Mouse (Mus musculus): ENCODE measurements at regions not wholly inside any gene's neighbourhood (a gene's known extent, or its start where the extent isn't known, plus 50 kb on each side); places are given as distances from the start of the nearest gene placed in this dataset.

- DNase-seq = no peak
Measured at GRCm38 (mm10) chr11:19145991-19146390, 127.2 kb upstream of the Meis1 start.

GRCm38 (mm10) chr11:19151026-19151425 is 132.2 kb upstream of the Meis1 start:
- DNase-seq = no peak

- DNase-seq = no peak
Measured at GRCm38 (mm10) chr11:19153714-19154113, 134.9 kb upstream of the Meis1 start.

- no peak for DNase-seq
Measured at GRCm38 (mm10) chr11:19154813-19155616, 136.2 kb upstream of the Meis1 start.

- DNase-seq = no peak
Measured at GRCm38 (mm10) chr11:19155617-19155983, 136.8 kb upstream of the Meis1 start.

- no peak for DNase-seq
Measured at GRCm38 (mm10) chr11:19160227-19160626, 141.4 kb upstream of the Meis1 start.

- DNase-seq = no peak
Measured at GRCm38 (mm10) chr11:19160669-19161068, 141.9 kb upstream of the Meis1 start.

GRCm38 (mm10) chr11:19170938-19171337 is 152.2 kb upstream of the Meis1 start:
- no peak for DNase-seq

GRCm38 (mm10) chr11:19174305-19175017 is 155.7 kb upstream of the Meis1 start:
- DNase-seq = no peak

- no peak for DNase-seq
Measured at GRCm38 (mm10) chr11:19179290-19179689, 160.5 kb upstream of the Meis1 start.

- no peak for DNase-seq
Measured at GRCm38 (mm10) chr11:19189778-19190177, 171.0 kb upstream of the Meis1 start.

- no peak for DNase-seq
Measured at GRCm38 (mm10) chr11:19194464-19194863, 175.7 kb upstream of the Meis1 start.

GRCm38 (mm10) chr11:19197790-19198189 is 179.0 kb upstream of the Meis1 start:
- DNase-seq = no peak

GRCm38 (mm10) chr11:19202602-19203517 is 184.1 kb upstream of the Meis1 start:
- DNase-seq = no peak

- no peak for DNase-seq
Measured at GRCm38 (mm10) chr11:19203518-19203900, 184.7 kb upstream of the Meis1 start.

GRCm38 (mm10) chr11:19203968-19204367 is 185.2 kb upstream of the Meis1 start:
- DNase-seq = no peak

GRCm38 (mm10) chr11:19204521-19204920 is 185.7 kb upstream of the Meis1 start:
- no peak for DNase-seq

- no peak for DNase-seq
Measured at GRCm38 (mm10) chr11:19205174-19205573, 186.4 kb upstream of the Meis1 start.

GRCm38 (mm10) chr11:19219476-19219875 is 200.7 kb upstream of the Meis1 start:
- DNase-seq = no peak

- no peak for DNase-seq
Measured at GRCm38 (mm10) chr11:19221442-19221841, 202.7 kb upstream of the Meis1 start.

- DNase-seq = no peak
Measured at GRCm38 (mm10) chr11:19226756-19227155, 208.0 kb upstream of the Meis1 start.

- no peak for DNase-seq
Measured at GRCm38 (mm10) chr11:19227716-19228115, 208.9 kb upstream of the Meis1 start.

GRCm38 (mm10) chr11:19246390-19247114 is 227.8 kb upstream of the Meis1 start:
- DNase-seq = no peak

Data from liver (tissue).